Mouse (Mus musculus) kidney, embryonic 14.5 days (tissue): ENCODE measurements around the gene Cyp4b1. TPM values are rescaled to one million over a fixed set of nuclear protein-coding genes. Genes with fewer than 3 reads are reported as not detected.
"Not testable (repeated sequence)": the region's sequence is repeated elsewhere in the genome, so short reads cannot be mapped to it uniquely, and the experiment has no call there.

ENCODE experiments used
- ATAC-seq: fragments of 200-750 bp; cut with Nextera tagmentation; 2 replicates; pipeline ENCODE4 v1.8.0; 2017; ENCODE audit warnings: moderate number of reproducible peaks, mild to moderate bottlenecking, moderate TSS enrichment, moderate library complexity; ENCODE audit not compliant: low FRiP score, low TSS enrichment
- H3K27ac ChIP-seq: fragments of 300-500 bp; sonication (generic); 2 replicates; pipeline ENCODE4 v1.5.1; 2014; ENCODE audit warnings: low read depth, mild to moderate bottlenecking, low read length, moderate library complexity, mixed read lengths
- H3K27me3 ChIP-seq: fragments of 300-500 bp; sonication (generic); 2 replicates; pipeline ENCODE4 v1.6.1; 2014; ENCODE audit warnings: mild to moderate bottlenecking, low read length; ENCODE audit not compliant: control insufficient read depth, insufficient read depth
- H3K36me3 ChIP-seq: fragments of 300-500 bp; sonication (generic); 2 replicates; pipeline ENCODE4 v1.6.1; 2014; ENCODE audit warnings: low read length, mixed read lengths; ENCODE audit not compliant: control insufficient read depth, insufficient read depth
- H3K4me1 ChIP-seq: fragments of 300-500 bp; sonication (generic); 2 replicates; pipeline ENCODE4 v1.6.1; 2014; ENCODE audit warnings: low read length, mixed read lengths; ENCODE audit not compliant: control insufficient read depth, insufficient read depth
- H3K4me2 ChIP-seq: fragments of 300-500 bp; sonication (generic); replicated peaks from 2 replicates; pipeline ENCODE4 v1.6.1; 2014; ENCODE audit warnings: low read depth, mild to moderate bottlenecking, low read length
- H3K4me3 ChIP-seq: fragments of 300-500 bp; sonication (generic); 2 replicates; pipeline ENCODE4 v1.5.1; 2014; ENCODE audit warnings: mild to moderate bottlenecking, low read length
- H3K9ac ChIP-seq: fragments of 300-500 bp; sonication (generic); 2 replicates; pipeline ENCODE4 v1.6.1; 2014; ENCODE audit warnings: low read depth, mild to moderate bottlenecking, low read length, moderate library complexity
- H3K9me3 ChIP-seq: fragments of 300-500 bp; sonication (generic); 2 replicates; pipeline ENCODE4 v1.6.1; 2016; ENCODE audit warnings: low read length; ENCODE audit not compliant: control insufficient read depth
- WGBS: fragments of 180-500 bp; shearing (Covaris S2); extraction: QIAGEN DNeasy Blood & Tissue Kit; methylation state at CpG from one replicate; pipeline ENCODE4 v1.1.7; 2014; 5-methylcytosine and 5-hydroxymethylcytosine counted together
- polyA plus RNA-seq: library from polyadenylated mRNA; unstranded; fragments of >200 nt; fragmentation: Nextera tagmentation; extraction: Ambion mirVana; gene quantifications from 2 replicates; pipeline ENCODE4 v1.2.1, GENCODE M21; 2014

The Cyp4b1 gene
- polyA plus RNA-seq = 1.9 and 3.1 TPM in 2 replicates

- H3K27me3 ChIP-seq = no peaks in the 10 kb centered on the region
- no peak within 1 kb of the TSS for H3K27ac ChIP-seq
- no peak within 1 kb of the TSS for H3K9ac ChIP-seq
- no peaks in the 10 kb centered on the region for H3K36me3 ChIP-seq
- WGBS = 88% methylated on average over 9 of the region's 9 CpGs
- ATAC-seq = no peak
- no peak within 1 kb of the TSS for H3K4me3 ChIP-seq
- H3K4me2 ChIP-seq = no peak within 1 kb of the TSS
- H3K9me3 ChIP-seq = no peaks in the 10 kb centered on the region
- no peaks in the 10 kb centered on the region for H3K4me1 ChIP-seq
Measured at GRCm38 (mm10) chr4:115647580-115647979, at the start of gene Cyp4b1. Gene Cyp4b1, minus strand, starts transcription at chr4:115647723.

DNA sequence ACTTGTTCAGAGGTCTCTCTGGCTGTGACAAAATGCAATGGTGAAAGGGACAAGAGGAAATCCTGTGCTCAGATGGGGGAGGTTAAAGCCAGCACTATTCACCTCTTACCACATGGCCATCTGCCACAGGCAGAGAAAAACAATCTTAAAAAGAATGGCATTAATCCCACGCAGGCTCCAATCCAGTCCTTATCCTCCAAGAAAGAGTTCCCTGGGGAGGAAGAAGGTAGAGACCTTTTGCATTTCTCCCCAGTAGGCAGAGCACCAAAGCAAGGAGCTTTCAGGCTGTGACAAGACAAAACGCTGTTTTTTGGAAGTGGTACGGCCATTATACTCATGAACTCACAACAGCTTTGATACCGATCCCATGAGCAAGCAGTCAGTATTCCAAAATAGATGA lies 38.8 kb upstream of the Cyp4b1 start:
- WGBS = 64% methylated on average over 4 of the region's 4 CpGs
- Histone ChIP-seq H3K27me3 (no peaks in the 10 kb centered on the region), H3K9ac (no peak overlapping the region), H3K9me3 (no peaks in the 10 kb centered on the region), H3K4me3 (no peak overlapping the region), H3K4me2 (no peak overlapping the region), H3K27ac (no peak overlapping the region), H3K36me3 (no peaks in the 10 kb centered on the region), H3K4me1 (no peaks in the 10 kb centered on the region)
- no peak for ATAC-seq

GRCm38 (mm10) chr4:115659190-115659589 lies 11.7 kb upstream of the Cyp4b1 start:
- Histone ChIP-seq H3K4me2 (no peak overlapping the region), H3K9ac (no peak overlapping the region), H3K27me3 (no peaks in the 10 kb centered on the region), H3K4me3 (no peak overlapping the region), H3K36me3 (no peaks in the 10 kb centered on the region), H3K4me1 (no peaks in the 10 kb centered on the region), H3K9me3 (no peaks in the 10 kb centered on the region), H3K27ac (no peak overlapping the region)
- ATAC-seq = no peak

- no peaks in the 10 kb centered on the region for H3K4me1 ChIP-seq
- no peak for ATAC-seq
- no peaks in the 10 kb centered on the region for H3K36me3 ChIP-seq
- H3K9me3 ChIP-seq = no peaks in the 10 kb centered on the region
- H3K4me3 ChIP-seq = no peak overlapping the region
- no peaks in the 10 kb centered on the region for H3K27me3 ChIP-seq
- H3K9ac ChIP-seq = no peak overlapping the region
- H3K27ac ChIP-seq = no peak overlapping the region
- no peak overlapping the region for H3K4me2 ChIP-seq
Measured at GRCm38 (mm10) chr4:115657867-115658249, 10.3 kb upstream of the Cyp4b1 start.

GRCm38 (mm10) chr4:115657104-115657866 lies 9.8 kb upstream of the Cyp4b1 start:
- H3K27ac ChIP-seq = no peak overlapping the region
- WGBS = 2% methylated on average over 34 of the region's 34 CpGs

DNA sequence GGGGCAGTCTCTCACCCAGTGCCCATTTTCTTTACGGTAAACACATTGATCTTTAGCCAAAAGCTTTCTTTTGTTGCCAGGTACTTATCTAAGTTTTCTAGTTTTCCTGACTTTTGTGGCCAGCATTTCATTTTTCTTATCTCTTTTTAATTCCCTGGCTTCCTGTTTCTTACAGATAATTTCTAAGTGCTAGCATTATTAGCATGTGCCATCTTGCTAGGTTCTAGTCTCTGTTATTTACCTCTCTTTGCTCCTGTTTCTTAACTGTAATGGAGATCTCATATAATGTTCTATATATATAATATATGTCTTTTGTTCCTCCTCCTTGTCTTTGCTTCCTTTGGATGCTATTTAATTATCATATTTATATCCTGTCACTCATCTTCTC lies 9.0 kb upstream of the Cyp4b1 start:
- WGBS = 91% methylated on average over 1 of the region's 1 CpGs
- ATAC-seq = not testable (repeated sequence)

More at GRCm38 (mm10) chr4:115657104-115657866, 9.8 kb upstream of the Cyp4b1 start:
- Histone ChIP-seq H3K9ac (peak overlapping the region; percentile 51), H3K36me3 (no peaks in the 10 kb centered on the region), H3K4me3 (peak overlapping the region; percentile 43), H3K27me3 (no peaks in the 10 kb centered on the region), H3K4me2 (peak overlapping the region; percentile 84), H3K9me3 (no peaks in the 10 kb centered on the region), H3K4me1 (no peaks in the 10 kb centered on the region)
- peak; percentile 93 for ATAC-seq

GRCm38 (mm10) chr4:115655841-115656534 lies 8.5 kb upstream of the Cyp4b1 start:
- not testable (repeated sequence) for H3K9me3 ChIP-seq, ATAC-seq, H3K4me1 ChIP-seq, H3K4me2 ChIP-seq, H3K9ac ChIP-seq, H3K27ac ChIP-seq, H3K36me3 ChIP-seq, H3K27me3 ChIP-seq, H3K4me3 ChIP-seq
- WGBS = 90% methylated on average over 7 of the region's 7 CpGs

More for the DNA sequence above, 9.0 kb upstream of the Cyp4b1 start:
- not testable (repeated sequence) for H3K27ac ChIP-seq, H3K4me1 ChIP-seq, H3K4me3 ChIP-seq, H3K9ac ChIP-seq, H3K27me3 ChIP-seq, H3K36me3 ChIP-seq, H3K4me2 ChIP-seq, H3K9me3 ChIP-seq

GRCm38 (mm10) chr4:115650866-115651265 lies 3.3 kb upstream of the Cyp4b1 start:
- no peak for ATAC-seq
- WGBS = 85% methylated on average over 5 of the region's 5 CpGs
- no peaks in the 10 kb centered on the region for H3K36me3 ChIP-seq

GRCm38 (mm10) chr4:115649344-115649743 lies 1.8 kb upstream of the Cyp4b1 start:
- Histone ChIP-seq H3K27ac (no peak overlapping the region), H3K4me1 (no peaks in the 10 kb centered on the region), H3K9ac (no peak overlapping the region), H3K9me3 (no peaks in the 10 kb centered on the region), H3K4me2 (no peak overlapping the region), H3K36me3 (no peaks in the 10 kb centered on the region), H3K27me3 (no peaks in the 10 kb centered on the region), H3K4me3 (no peak overlapping the region)
- ATAC-seq = no peak

More at GRCm38 (mm10) chr4:115650866-115651265, 3.3 kb upstream of the Cyp4b1 start:
- no peak overlapping the region for H3K9ac ChIP-seq
- no peaks in the 10 kb centered on the region for H3K4me1 ChIP-seq
- no peaks in the 10 kb centered on the region for H3K27me3 ChIP-seq
- H3K4me3 ChIP-seq = no peak overlapping the region
- H3K27ac ChIP-seq = no peak overlapping the region
- no peaks in the 10 kb centered on the region for H3K9me3 ChIP-seq
- H3K4me2 ChIP-seq = no peak overlapping the region
